Mouse (Mus musculus): ENCODE data around the gene Desi2. TPM values are rescaled to one million over a fixed set of nuclear protein-coding genes. Genes with fewer than 3 reads are reported as not detected.
"Not testable (repeated sequence)": the region's sequence is repeated elsewhere in the genome, so short reads cannot be mapped to it uniquely, and the experiment has no call there.

Gene Desi2
- polyA plus RNA-seq, 1 experiment from 2014 or later, result 15.9 TPM

DNA sequence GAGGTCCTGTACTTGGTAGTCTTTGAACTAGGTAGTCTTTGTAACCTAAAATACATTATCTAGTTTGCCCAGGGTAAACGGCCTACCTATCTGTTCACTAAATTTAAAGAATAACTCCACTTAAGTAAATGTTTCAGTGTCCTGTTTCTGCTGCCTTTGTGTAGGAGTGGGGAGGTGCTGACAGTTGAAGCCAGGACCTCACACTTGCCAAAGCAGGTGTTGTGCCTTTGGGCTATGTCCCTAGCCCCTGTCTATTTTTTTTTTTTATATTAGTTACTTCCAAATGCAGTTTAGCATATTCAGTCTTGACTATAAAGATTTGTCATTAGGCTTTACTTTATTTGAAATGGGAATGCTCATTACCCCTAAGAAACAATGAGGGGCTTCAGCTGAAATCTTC, 51.5 kb downstream of the Desi2 start:
- Histone ChIP-seq H3K4me1 (ENCODE audit: control insufficient read depth, insufficient read depth, low read length) (no peaks in the 10 kb centered on the region), H3K36me3 (replicated peaks; ENCODE audit: control insufficient read depth, insufficient read depth, low read depth, low read length) (no peaks in the 10 kb centered on the region), H3K27me3 (ENCODE audit: control insufficient read depth, insufficient read depth, low read length) (no peaks in the 10 kb centered on the region), H3K27ac (replicated peaks; ENCODE audit: low read depth, low read length) (no peak overlapping the region), H3K4me2 (ENCODE audit: low read depth, low read length) (no peak overlapping the region), H3K9me3 (replicated peaks; ENCODE audit: control insufficient read depth, low read length) (no peaks in the 10 kb centered on the region), H3K4me3 (ENCODE audit: low read depth, low read length) (no peak overlapping the region), H3K9ac (replicated peaks; ENCODE audit: low read length) (no peak overlapping the region)
- WGBS, result 83% methylated on average over 1 of the region's 1 CpGs
- ATAC-seq (replicated peaks; ENCODE audit: insufficient number of reproducible peaks, low FRiP score, low TSS enrichment, low read depth) (no peak), DNase-seq (ENCODE audit: low spot score) (no peak)

DNA sequence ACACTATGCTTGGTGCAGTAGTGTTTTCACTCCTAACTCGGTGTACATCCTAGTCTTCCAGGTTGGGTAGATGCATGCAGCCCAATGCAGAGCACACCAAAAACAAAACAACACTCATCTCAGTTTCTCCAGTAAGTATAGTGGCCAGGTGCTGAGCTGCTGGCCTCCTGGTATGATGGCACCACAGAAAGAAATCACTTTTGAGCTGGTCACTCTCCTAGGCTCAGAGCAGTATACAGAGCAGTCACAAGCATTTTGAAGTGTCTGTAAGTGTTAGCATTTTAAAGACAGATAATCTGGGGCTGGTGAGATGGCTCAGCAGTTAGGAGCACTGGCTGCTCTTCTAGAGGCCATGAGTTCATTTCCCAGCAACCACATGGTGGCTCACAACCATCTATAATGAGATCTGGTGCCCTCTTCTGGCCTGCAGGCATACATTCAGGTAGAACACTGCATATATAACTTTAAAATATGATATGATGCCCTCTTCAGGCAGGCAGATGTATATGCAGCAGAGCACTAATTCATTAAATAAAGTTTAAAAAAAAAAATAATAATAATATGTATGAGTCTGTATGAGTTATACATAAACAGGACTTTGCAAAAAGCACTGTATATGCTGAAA, 54.8 kb downstream of the Desi2 start:
- Histone ChIP-seq H3K27me3 (ENCODE audit: control insufficient read depth, insufficient read depth, low read length) (no peaks in the 10 kb centered on the region), H3K9ac (replicated peaks; ENCODE audit: low read length) (no peak overlapping the region), H3K4me2 (ENCODE audit: low read depth, low read length) (no peak overlapping the region), H3K36me3 (replicated peaks; ENCODE audit: control insufficient read depth, insufficient read depth, low read depth, low read length) (no peaks in the 10 kb centered on the region), H3K4me3 (ENCODE audit: low read depth, low read length) (no peak overlapping the region), H3K4me1 (ENCODE audit: control insufficient read depth, insufficient read depth, low read length) (no peaks in the 10 kb centered on the region), H3K27ac (replicated peaks; ENCODE audit: low read depth, low read length) (no peak overlapping the region), H3K9me3 (replicated peaks; ENCODE audit: control insufficient read depth, low read length) (no peaks in the 10 kb centered on the region)
- 90% methylated on average over 1 of the region's 1 CpGs for WGBS
- ATAC-seq (replicated peaks; ENCODE audit: insufficient number of reproducible peaks, low FRiP score, low TSS enrichment, low read depth) (no peak), DNase-seq (ENCODE audit: low spot score) (no peak)

DNA sequence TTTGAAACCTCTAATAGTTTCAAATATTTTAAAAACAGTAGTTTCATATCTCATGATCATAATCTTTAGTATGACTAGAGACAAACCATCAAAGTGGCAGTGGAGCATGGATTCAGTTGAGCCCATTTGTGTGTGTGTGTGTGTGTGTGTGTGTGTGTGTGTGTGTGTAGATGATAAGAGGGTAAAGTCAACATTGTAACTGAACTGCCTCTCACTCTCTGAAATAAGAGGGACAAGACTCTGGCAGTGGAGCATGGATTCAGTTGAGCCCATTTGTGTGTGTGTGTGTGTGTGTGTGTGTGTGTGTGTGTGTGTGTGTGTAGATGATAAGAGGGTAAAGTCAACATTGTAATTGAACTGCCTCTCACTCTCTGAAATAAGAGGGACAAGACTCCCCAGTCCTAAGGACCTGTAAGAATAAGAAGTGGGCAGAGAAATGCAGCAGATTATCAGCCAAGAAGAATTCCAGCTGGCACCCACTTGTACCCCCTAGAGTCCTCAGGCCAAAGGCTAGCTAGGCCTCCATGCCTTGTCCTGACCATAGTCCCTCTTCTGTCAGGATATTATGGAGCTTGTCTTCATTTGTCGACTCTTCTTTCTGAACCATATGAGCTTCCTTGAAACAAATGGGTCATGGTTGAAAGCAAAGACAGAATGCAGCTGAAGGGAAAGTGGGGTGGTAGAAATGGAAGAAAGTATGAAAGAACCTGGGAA, 61.0 kb downstream of the Desi2 start:
- Histone ChIP-seq H3K27ac (replicated peaks; ENCODE audit: low read depth, low read length) (no peak overlapping the region), H3K36me3 (replicated peaks; ENCODE audit: control insufficient read depth, insufficient read depth, low read depth, low read length) (no peaks in the 10 kb centered on the region)
- WGBS, result 84% methylated on average over 1 of the region's 1 CpGs

DNA sequence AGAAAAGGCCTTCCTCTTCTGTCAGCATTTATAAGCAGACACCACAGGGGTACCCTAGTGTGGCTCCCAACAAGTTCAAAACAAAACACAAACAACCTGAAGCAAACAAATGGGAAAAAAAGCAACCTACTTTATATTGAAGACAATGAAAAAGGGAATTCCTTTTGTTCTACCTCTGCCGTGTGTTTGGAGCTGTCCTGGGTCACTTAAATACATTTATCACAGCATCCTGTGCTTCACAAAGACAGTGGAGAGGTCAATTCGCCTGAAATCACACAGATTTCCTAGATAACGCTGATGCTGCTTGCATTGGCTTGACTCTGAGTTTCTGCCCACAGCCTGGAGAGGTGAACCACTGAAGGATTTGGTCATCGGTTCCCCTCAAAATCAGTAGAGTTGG, 67.4 kb downstream of the Desi2 start:
- Histone ChIP-seq H3K27ac (replicated peaks; ENCODE audit: low read depth, low read length) (no peak overlapping the region), H3K9ac (replicated peaks; ENCODE audit: low read length) (no peak overlapping the region), H3K36me3 (replicated peaks; ENCODE audit: control insufficient read depth, insufficient read depth, low read depth, low read length) (no peaks in the 10 kb centered on the region), H3K9me3 (replicated peaks; ENCODE audit: control insufficient read depth, low read length) (no peaks in the 10 kb centered on the region), H3K27me3 (ENCODE audit: control insufficient read depth, insufficient read depth, low read length) (no peaks in the 10 kb centered on the region), H3K4me2 (ENCODE audit: low read depth, low read length) (no peak overlapping the region), H3K4me1 (ENCODE audit: control insufficient read depth, insufficient read depth, low read length) (no peaks in the 10 kb centered on the region), H3K4me3 (ENCODE audit: low read depth, low read length) (no peak overlapping the region)
- DNase-seq (ENCODE audit: low spot score) (no peak), ATAC-seq (replicated peaks; ENCODE audit: insufficient number of reproducible peaks, low FRiP score, low TSS enrichment, low read depth) (no peak)
- WGBS, result 88% methylated on average over 4 of the region's 4 CpGs

More for the DNA sequence above, 61.0 kb downstream of the Desi2 start:
- Histone ChIP-seq H3K9me3 (replicated peaks; ENCODE audit: control insufficient read depth, low read length) (no peaks in the 10 kb centered on the region), H3K4me1 (ENCODE audit: control insufficient read depth, insufficient read depth, low read length) (no peaks in the 10 kb centered on the region), H3K4me2 (ENCODE audit: low read depth, low read length) (no peak overlapping the region), H3K27me3 (ENCODE audit: control insufficient read depth, insufficient read depth, low read length) (no peaks in the 10 kb centered on the region), H3K9ac (replicated peaks; ENCODE audit: low read length) (no peak overlapping the region), H3K4me3 (ENCODE audit: low read depth, low read length) (no peak overlapping the region)
- no peak for ATAC-seq (replicated peaks; ENCODE audit: insufficient number of reproducible peaks, low FRiP score, low TSS enrichment, low read depth)
- DNase-seq (ENCODE audit: low spot score), result no peak

DNA sequence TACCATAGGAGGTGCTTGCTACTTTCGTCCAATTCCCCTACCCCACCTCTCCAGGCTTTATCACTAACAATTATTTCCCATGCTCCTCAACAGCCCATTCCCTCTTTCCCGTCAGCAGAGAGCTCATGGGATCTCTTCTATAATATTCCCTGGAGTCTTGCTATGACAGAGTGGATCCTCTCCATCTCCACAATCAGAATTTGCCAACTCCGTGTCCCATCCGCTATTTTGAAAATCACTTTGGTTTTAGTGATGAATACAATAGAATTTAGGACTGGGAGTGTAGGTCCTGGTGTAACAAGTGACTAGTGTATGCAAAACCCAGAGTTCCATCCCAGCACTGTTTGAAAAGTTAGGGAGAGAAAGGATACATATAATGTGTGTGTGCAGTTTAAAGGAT, 69.1 kb downstream of the Desi2 start:
- Histone ChIP-seq H3K36me3 (replicated peaks; ENCODE audit: control insufficient read depth, insufficient read depth, low read depth, low read length) (no peaks in the 10 kb centered on the region), H3K4me1 (ENCODE audit: control insufficient read depth, insufficient read depth, low read length) (no peaks in the 10 kb centered on the region), H3K4me3 (ENCODE audit: low read depth, low read length) (no peak overlapping the region), H3K27me3 (ENCODE audit: control insufficient read depth, insufficient read depth, low read length) (no peaks in the 10 kb centered on the region), H3K4me2 (ENCODE audit: low read depth, low read length) (no peak overlapping the region), H3K27ac (replicated peaks; ENCODE audit: low read depth, low read length) (no peak overlapping the region), H3K9me3 (replicated peaks; ENCODE audit: control insufficient read depth, low read length) (no peaks in the 10 kb centered on the region), H3K9ac (replicated peaks; ENCODE audit: low read length) (no peak overlapping the region)
- ATAC-seq (replicated peaks; ENCODE audit: insufficient number of reproducible peaks, low FRiP score, low TSS enrichment, low read depth), result no peak
- no peak for DNase-seq (ENCODE audit: low spot score)
- WGBS, result 92% methylated on average over 4 of the region's 4 CpGs

DNA sequence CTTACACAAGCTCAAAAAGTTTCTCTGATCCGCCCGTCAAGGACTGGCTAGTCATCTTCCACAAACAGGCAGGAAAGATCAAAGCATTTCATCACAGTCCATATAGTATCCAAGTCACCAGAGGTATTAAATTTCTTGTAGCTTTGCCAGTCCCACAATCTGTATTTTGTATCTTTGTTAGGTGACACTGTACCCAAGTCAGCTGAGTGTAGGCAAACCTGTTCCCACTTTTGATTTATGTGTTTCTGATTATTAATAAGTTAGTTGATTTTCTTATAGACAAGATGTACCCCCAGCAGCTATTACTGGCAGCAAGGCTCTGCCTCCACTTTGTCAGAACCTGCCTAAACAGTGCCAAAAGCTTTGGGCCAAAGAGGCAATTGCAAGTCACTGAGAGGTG, 71.6 kb downstream of the Desi2 start:
- no peak for ATAC-seq (replicated peaks; ENCODE audit: insufficient number of reproducible peaks, low FRiP score, low TSS enrichment, low read depth)
- no peaks in the 10 kb centered on the region for H3K27me3 ChIP-seq (ENCODE audit: control insufficient read depth, insufficient read depth, low read length)
- H3K4me2 ChIP-seq (ENCODE audit: low read depth, low read length), result no peak overlapping the region
- no peak for DNase-seq (ENCODE audit: low spot score)
- no peak overlapping the region for H3K4me3 ChIP-seq (ENCODE audit: low read depth, low read length)
- 82% methylated on average over 2 of the region's 2 CpGs for WGBS
- H3K36me3 ChIP-seq (replicated peaks; ENCODE audit: control insufficient read depth, insufficient read depth, low read depth, low read length), result no peaks in the 10 kb centered on the region
- no peak overlapping the region for H3K9ac ChIP-seq (replicated peaks; ENCODE audit: low read length)
- no peaks in the 10 kb centered on the region for H3K4me1 ChIP-seq (ENCODE audit: control insufficient read depth, insufficient read depth, low read length)
- H3K9me3 ChIP-seq (replicated peaks; ENCODE audit: control insufficient read depth, low read length), result no peaks in the 10 kb centered on the region
- no peak overlapping the region for H3K27ac ChIP-seq (replicated peaks; ENCODE audit: low read depth, low read length)

DNA sequence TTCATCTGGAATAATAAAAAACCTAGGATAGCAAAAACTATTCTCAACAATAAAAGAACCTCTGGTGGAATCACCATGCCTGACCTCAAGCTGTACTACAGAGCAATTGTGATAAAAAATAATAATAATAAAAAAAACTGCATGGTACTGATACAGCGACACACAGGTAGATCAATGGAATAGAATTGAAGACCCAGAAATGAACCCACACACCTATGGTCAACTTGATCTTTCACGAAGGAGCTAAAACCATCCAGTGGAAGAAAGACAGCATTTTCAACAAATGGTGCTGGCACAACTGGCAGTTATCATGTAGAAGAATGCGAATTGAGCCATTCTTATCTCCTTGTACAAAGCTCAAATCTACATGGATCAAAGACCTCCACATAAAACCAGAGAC, 78.2 kb downstream of the Desi2 start:
- H3K4me2 ChIP-seq (ENCODE audit: low read depth, low read length); H3K36me3 ChIP-seq (replicated peaks; ENCODE audit: control insufficient read depth, insufficient read depth, low read depth, low read length); DNase-seq (ENCODE audit: low spot score); H3K27me3 ChIP-seq (ENCODE audit: control insufficient read depth, insufficient read depth, low read length); H3K4me1 ChIP-seq (ENCODE audit: control insufficient read depth, insufficient read depth, low read length); ATAC-seq (replicated peaks; ENCODE audit: insufficient number of reproducible peaks, low FRiP score, low TSS enrichment, low read depth); H3K4me3 ChIP-seq (ENCODE audit: low read depth, low read length); H3K9ac ChIP-seq (replicated peaks; ENCODE audit: low read length); H3K9me3 ChIP-seq (replicated peaks; ENCODE audit: control insufficient read depth, low read length); H3K27ac ChIP-seq (replicated peaks; ENCODE audit: low read depth, low read length): not testable (repeated sequence)
- 95% methylated on average over 3 of the region's 3 CpGs for WGBS

DNA sequence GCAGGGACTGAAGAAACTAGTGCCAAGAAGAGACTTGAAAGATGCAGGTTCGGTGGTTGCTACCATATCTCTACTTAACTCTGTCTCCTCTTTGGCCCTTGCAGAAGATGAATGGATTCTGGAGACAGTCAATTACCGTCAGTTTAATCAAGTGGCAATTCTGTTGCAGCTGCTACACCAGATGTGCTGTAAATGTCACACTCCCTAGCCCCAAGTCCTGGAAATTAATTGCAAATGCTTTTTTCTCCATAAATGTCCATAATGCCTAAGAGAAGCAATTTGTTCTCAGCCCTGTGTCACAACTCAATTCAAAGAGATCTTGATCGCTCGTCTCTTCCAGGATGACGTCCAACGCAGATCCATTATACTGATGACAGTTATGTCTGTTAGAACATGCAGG, 83.4 kb downstream of the Desi2 start:
- H3K4me1 ChIP-seq (ENCODE audit: control insufficient read depth, insufficient read depth, low read length), result no peaks in the 10 kb centered on the region
- H3K27ac ChIP-seq (replicated peaks; ENCODE audit: low read depth, low read length), result no peak overlapping the region
- no peak overlapping the region for H3K4me2 ChIP-seq (ENCODE audit: low read depth, low read length)
- no peak overlapping the region for H3K9ac ChIP-seq (replicated peaks; ENCODE audit: low read length)
- DNase-seq (ENCODE audit: low spot score), result no peak
- ATAC-seq (replicated peaks; ENCODE audit: insufficient number of reproducible peaks, low FRiP score, low TSS enrichment, low read depth), result no peak
- 75% methylated on average over 6 of the region's 6 CpGs for WGBS
- H3K27me3 ChIP-seq (ENCODE audit: control insufficient read depth, insufficient read depth, low read length), result no peaks in the 10 kb centered on the region
- H3K36me3 ChIP-seq (replicated peaks; ENCODE audit: control insufficient read depth, insufficient read depth, low read depth, low read length), result no peaks in the 10 kb centered on the region
- H3K4me3 ChIP-seq (ENCODE audit: low read depth, low read length), result no peak overlapping the region
- no peaks in the 10 kb centered on the region for H3K9me3 ChIP-seq (replicated peaks; ENCODE audit: control insufficient read depth, low read length)

Data from embryonic facial prominence, embryonic 11.5 days (tissue).